Mouse (Mus musculus) hematopoietic stem cell, adult 5-6 weeks (primary cell): ENCODE data around the gene Psme2. TPM values are rescaled to one million over a fixed set of nuclear protein-coding genes. Genes with fewer than 3 reads are reported as not detected.

Experiments
- ATAC-seq, 2 experiments: fragments of 125-278 bp in 1 of 2; replicated peaks in 1 of 2; 2 replicates each; pipeline ENCODE4 v1.8.0; 2016 to 2017; ENCODE audit warnings: inconsistent platforms in 2 of 2, mild to moderate bottlenecking in 2 of 2, moderate number of reproducible peaks in 2 of 2, low read depth in 1 of 2, moderate TSS enrichment in 1 of 2; ENCODE audit not compliant: low FRiP score in 2 of 2, poor library complexity in 2 of 2, severe bottlenecking in 2 of 2, insufficient read depth in 1 of 2, low TSS enrichment in 1 of 2
- total RNA-seq: library from RNA; stranded (forward); fragments of 172-1452, 232-1000 nt; gene quantifications from 2 replicates; pipeline ENCODE4 v1.2.3, GENCODE M21; 2017

The Psme2 gene
- total RNA-seq, 1 experiment from 2014 or later, result 244 TPM

DNA sequence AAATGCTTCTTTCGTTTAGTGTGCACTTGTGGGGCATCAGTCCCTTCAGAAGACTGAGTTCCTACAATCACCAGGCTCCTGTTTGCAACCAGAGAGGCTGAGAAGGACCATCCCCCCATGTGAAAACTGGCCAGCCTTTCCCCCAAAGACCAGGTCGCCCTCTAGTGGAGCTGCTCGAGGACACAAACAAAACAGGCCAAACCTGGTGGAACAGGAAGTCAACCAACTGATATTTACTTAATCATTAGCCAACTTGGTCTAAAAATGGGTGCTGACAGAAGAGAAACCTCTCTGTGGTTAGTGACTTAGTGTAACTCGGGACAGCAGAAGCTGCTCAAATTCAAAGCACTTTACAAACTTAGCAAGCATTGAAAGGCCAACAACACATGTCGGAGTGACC is 33.9 kb downstream of the Psme2 start:
- peak; percentile 28 to 40 for ATAC-seq

GRCm38 (mm10) chr14:55555788-55556187 is 35.1 kb downstream of the Psme2 start:
- no peak for ATAC-seq

- no peak for ATAC-seq
Observed at GRCm38 (mm10) chr14:55554635-55555034, 36.3 kb downstream of the Psme2 start.

DNA sequence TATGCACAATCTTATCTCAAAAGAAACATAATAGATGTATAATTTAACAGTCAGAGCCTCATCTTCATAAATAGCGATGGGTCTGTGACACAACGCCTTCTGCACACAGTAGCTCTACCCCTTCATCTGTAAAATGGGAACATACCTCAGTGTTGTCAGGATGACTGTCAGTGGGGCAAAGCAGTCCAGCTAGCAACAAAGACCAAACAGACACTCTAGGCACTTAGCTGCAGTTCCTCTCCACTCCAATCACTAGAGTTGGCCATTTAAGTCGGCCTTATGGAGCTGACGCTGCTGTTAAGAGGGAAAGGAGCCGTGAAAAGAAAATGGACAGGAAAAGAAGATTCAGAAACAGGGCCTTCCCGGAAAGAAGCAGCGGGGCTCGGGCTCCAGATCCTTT is 39.1 kb downstream of the Psme2 start:
- no peak for ATAC-seq

DNA sequence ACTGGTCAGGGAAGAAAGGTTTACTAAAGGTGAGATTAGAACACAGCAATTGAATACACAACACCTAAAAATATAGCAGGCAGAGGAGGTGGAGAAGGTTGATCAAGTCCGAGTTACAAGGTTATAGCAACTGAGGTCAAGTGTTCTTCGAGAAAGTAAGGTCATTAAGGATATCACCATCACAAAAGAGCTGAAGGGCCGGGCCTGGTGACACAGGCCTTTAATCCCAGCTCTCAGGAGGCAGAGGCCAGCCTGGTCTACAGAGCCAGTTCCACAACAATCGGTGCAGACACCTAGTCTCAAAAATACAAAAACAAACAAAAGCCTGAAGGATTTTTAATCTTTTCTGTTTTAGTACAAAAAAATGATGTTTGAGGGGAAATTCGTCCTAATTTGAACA is 39.6 kb downstream of the Psme2 start:
- no peak for ATAC-seq

- no peak for ATAC-seq
Observed at GRCm38 (mm10) chr14:55550191-55550590, 40.7 kb downstream of the Psme2 start.

DNA sequence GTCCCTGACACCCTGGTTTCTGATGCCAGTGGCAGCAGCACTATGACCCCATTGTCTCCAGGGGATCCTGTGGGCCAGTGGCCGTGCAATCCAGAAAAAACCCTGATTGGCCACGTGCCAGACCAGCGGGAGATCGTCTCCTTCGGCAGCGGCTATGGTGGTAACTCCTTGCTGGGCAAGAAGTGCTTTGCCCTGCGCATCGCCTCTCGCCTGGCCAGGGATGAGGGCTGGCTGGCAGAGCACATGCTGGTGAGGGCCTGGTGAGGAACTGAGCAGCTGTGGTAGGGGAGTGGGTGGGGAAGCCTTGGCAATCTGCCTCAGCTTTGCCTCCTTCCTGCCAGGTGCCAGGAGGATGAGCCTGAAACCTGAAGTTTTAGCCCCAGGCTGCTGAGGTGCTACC is 46.6 kb downstream of the Psme2 start:
- no peak for ATAC-seq

- ATAC-seq, result no peak
Observed at GRCm38 (mm10) chr14:55542268-55542667, 48.6 kb downstream of the Psme2 start.

- ATAC-seq, result peak in 1 of 2 experiments; percentile 29; a peak in 1 of 4 replicates
Observed at GRCm38 (mm10) chr14:55540787-55541321, 50.1 kb downstream of the Psme2 start.

DNA sequence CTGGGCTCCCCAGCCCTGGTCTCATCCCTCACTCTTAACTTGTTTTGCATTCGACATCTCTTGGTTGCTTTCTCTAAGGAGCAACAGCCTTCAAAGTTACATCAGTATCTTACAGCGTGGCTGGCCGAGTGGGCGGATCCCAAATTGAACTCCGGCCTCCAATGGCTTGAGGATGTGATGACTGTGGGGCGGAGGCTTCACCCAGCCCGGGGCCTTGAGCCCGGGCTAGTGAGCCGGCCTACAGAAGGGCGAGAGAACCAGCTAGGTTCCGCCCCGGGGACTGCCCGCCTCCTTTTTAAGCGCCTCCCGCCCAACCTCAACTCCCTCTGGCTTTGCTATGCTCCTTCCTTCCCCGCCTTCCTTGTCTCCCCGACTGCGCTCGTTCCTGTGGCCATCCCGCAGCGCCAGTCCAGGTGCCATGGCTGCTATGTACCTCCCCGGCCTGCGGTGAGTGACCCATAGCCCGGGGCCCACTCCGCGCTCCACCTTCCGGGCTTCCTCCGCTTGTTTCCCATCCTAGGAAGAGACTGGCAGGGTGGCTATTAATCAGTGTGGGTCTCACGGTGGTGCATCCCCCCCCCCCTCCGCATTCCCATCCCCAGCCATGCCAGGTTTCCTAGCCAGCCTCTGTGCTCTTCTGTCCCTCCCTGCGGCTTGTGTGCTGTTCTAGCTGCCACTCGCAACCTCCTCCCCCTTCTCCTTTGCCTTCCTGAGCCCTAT is 50.7 kb downstream of the Psme2 start, which contains the start of gene Pck2:
Gene Pck2 (plus strand): TSS at position 200 of the 720 bp plus-strand sequence.
- peak; percentile 93 to 97 for ATAC-seq

Other genes starting within 250 kb of the Psme2 start
- gene Dhrs4, start 112.4 kb downstream of the Psme2 start, total RNA-seq, result 68.5 and 99.2 TPM in 2 replicates
- gene Carmil3, start 100.5 kb downstream of the Psme2 start, total RNA-seq, result 2.3 and 2.7 TPM in 2 replicates
- not detected in 2 replicates for gene Cpne6, start 80.7 kb downstream of the Psme2 start, total RNA-seq
- not detected in 2 replicates for gene Nrl, start 66.1 kb downstream of the Psme2 start, total RNA-seq
- 50.8 and 58.0 TPM in 2 replicates for gene Pck2, start 50.8 kb downstream of the Psme2 start, total RNA-seq
- gene Dcaf11, start 31.1 kb downstream of the Psme2 start, total RNA-seq, result 47.6 and 53.3 TPM in 2 replicates
- 3.4 TPM in 1 of 2 replicates, not detected in the other for gene A730061H03Rik, start 30.7 kb downstream of the Psme2 start, total RNA-seq
- gene Fitm1, start 15.5 kb downstream of the Psme2 start, total RNA-seq, result not detected in 2 replicates
- 367 and 390 TPM in 2 replicates for gene Psme1, start 13.0 kb downstream of the Psme2 start, total RNA-seq
- gene Emc9, start 5.8 kb downstream of the Psme2 start, total RNA-seq, result 8.5 and 8.9 TPM in 2 replicates
- 11.5 and 19.8 TPM in 2 replicates for gene Rnf31, start 595 bp upstream of the Psme2 start, total RNA-seq
- gene Irf9, start 12.5 kb upstream of the Psme2 start, total RNA-seq, result 61.3 and 91.7 TPM in 2 replicates
- gene Rec8, start 26.9 kb upstream of the Psme2 start, total RNA-seq, result 15.4 and 17.9 TPM in 2 replicates
- 14.3 and 35.2 TPM in 2 replicates for gene Ipo4, start 44.8 kb upstream of the Psme2 start, total RNA-seq
- 1.8 and 8.2 TPM in 2 replicates for gene Gm49378, start 46.8 kb upstream of the Psme2 start, total RNA-seq
- 48.5 and 55.1 TPM in 2 replicates for gene Tm9sf1, start 52.7 kb upstream of the Psme2 start, total RNA-seq
- 0.40 and 0.94 TPM in 2 replicates for gene Tssk4, start 59.1 kb upstream of the Psme2 start, total RNA-seq
- gene Mdp1, start 69.4 kb upstream of the Psme2 start, total RNA-seq, result 29.1 and 31.1 TPM in 2 replicates
- gene Gmpr2, start 80.8 kb upstream of the Psme2 start, total RNA-seq, result 30.7 and 38.3 TPM in 2 replicates
- gene Nedd8, start 81.0 kb upstream of the Psme2 start, total RNA-seq, result 209 and 317 TPM in 2 replicates
- gene Tinf2, start 90.7 kb upstream of the Psme2 start, total RNA-seq, result 27.3 and 34.1 TPM in 2 replicates
- 1.3 and 5.8 TPM in 2 replicates for gene Tgm1, start 122.8 kb upstream of the Psme2 start, total RNA-seq
- gene Rabggta, start 131.2 kb upstream of the Psme2 start, total RNA-seq, result 17.2 and 17.9 TPM in 2 replicates
- 25.3 TPM in 2 replicates for gene Dhrs1, start 154.6 kb upstream of the Psme2 start, total RNA-seq
- 16.6 and 20.9 TPM in 2 replicates for gene Nop9, start 154.6 kb upstream of the Psme2 start, total RNA-seq
- gene Cideb, start 167.3 kb upstream of the Psme2 start, total RNA-seq, result not detected in 2 replicates
- gene Ltb4r2, start 170.3 kb upstream of the Psme2 start, total RNA-seq, result 0.60 and 0.63 TPM in 2 replicates
- 4.0 and 11.2 TPM in 2 replicates for gene Ltb4r1, start 174.8 kb upstream of the Psme2 start, total RNA-seq
- 1.0 and 2.2 TPM in 2 replicates for gene Adcy4, start 193.0 kb upstream of the Psme2 start, total RNA-seq
- 23.8 and 47.9 TPM in 2 replicates for gene Ripk3, start 197.8 kb upstream of the Psme2 start, total RNA-seq
- 0.31 and 0.35 TPM in 2 replicates for gene Nfatc4, start 232.0 kb upstream of the Psme2 start, total RNA-seq